In the genomic region with DNA sequence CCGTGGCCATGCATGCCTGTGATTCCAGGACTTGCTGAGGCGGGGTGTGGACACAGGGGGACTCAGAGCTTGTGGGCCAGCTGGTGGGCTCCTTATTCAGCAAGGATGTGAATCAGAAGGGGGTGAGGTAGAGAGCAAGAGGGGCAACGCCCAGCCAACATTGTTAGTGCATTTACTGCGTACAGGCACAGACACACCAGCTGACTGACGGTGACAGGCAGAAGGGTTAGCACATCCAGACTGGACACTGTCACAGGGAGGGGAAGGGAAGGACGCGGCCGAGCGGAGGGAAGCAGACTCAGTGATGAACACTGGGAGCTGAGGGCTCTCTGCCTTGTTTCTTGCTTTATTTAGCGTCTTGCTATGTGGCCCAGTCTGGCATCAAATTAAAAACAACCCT, we compare ENCODE assay signal across 16 mouse cellular contexts. TPM values are rescaled to one million over a fixed set of nuclear protein-coding genes. Genes with fewer than 3 reads are reported as not detected.
A peak's percentile ranks its signal among the peaks of the same experiment; 100 is the strongest.
DNase-seq lines count a peak whose midpoint lies in the region; ATAC-seq lines count a peak whose summit lies in the region.
"Had no signal": no experiment of that assay in that cellular context is flagged by ENCODE, and none has a peak within 500 bp of the region (broad histone marks: within the 10 kb centered on the region; RNA-seq: fewer than 3 reads in every experiment).

No protein-coding gene starts in this region.

- H3K4me1 ChIP-seq in heart, embryonic 10.5 days = peaks cover 66% of the 10 kb centered on the region
- H3K4me1 ChIP-seq in lung, embryonic 15.5 days = peaks cover 22% of the 10 kb centered on the region
- H3K4me1 ChIP-seq in intestine, embryonic 16.5 days (ENCODE audit: control insufficient read depth, insufficient read depth, low read length) = peaks cover 27% of the 10 kb centered on the region
- peaks cover 14% of the 10 kb centered on the region for H3K4me1 ChIP-seq in stomach, embryonic 16.5 days (ENCODE audit: control insufficient read depth, insufficient read depth, low read length)

- no peak overlapping the region for H3K9ac ChIP-seq in lung, embryonic 15.5 days
- H3K9ac ChIP-seq in intestine, embryonic 16.5 days (ENCODE audit: low read depth, low read length) = no peak overlapping the region
- H3K9ac ChIP-seq in stomach, embryonic 16.5 days (ENCODE audit: low read length) = no peak overlapping the region
- H3K9ac ChIP-seq: liver, embryonic 12.5 days had no signal

- H3K4me3 ChIP-seq in heart, embryonic 10.5 days = no peak overlapping the region
- H3K4me3 ChIP-seq in lung, embryonic 15.5 days = no peak overlapping the region
- H3K4me3 ChIP-seq in intestine, embryonic 16.5 days (ENCODE audit: low read length) = no peak overlapping the region
- H3K4me3 ChIP-seq in stomach, embryonic 16.5 days (replicated peaks; ENCODE audit: low read length) = no peak overlapping the region
- H3K4me3 ChIP-seq: limb, embryonic 10.5 days; liver, embryonic 12.5 days had no signal

- H3K4me2 ChIP-seq in lung, embryonic 15.5 days = no peak overlapping the region
- no peak overlapping the region for H3K4me2 ChIP-seq in intestine, embryonic 16.5 days (ENCODE audit: low read depth, low read length)
- no peak overlapping the region for H3K4me2 ChIP-seq in stomach, embryonic 16.5 days (ENCODE audit: low read depth, low read length)
- H3K4me2 ChIP-seq: liver, embryonic 12.5 days had no signal

- no peaks in the 10 kb centered on the region for H3K27me3 ChIP-seq in heart, embryonic 10.5 days (ENCODE audit: insufficient read depth, poor library complexity, severe bottlenecking)
- no peaks in the 10 kb centered on the region for H3K27me3 ChIP-seq in lung, embryonic 15.5 days
- H3K27me3 ChIP-seq in intestine, embryonic 16.5 days (replicated peaks; ENCODE audit: control insufficient read depth, insufficient read depth, low read length) = no peaks in the 10 kb centered on the region
- H3K27me3 ChIP-seq in stomach, embryonic 16.5 days (ENCODE audit: control insufficient read depth, insufficient read depth, low read length) = no peaks in the 10 kb centered on the region
- H3K27me3 ChIP-seq: liver, embryonic 12.5 days had no signal

- WGBS in heart, embryonic 10.5 days = 63% methylated on average over 10 of the region's 10 CpGs
- WGBS in lung, embryonic 15.5 days = 88% methylated on average over 10 of the region's 10 CpGs
- 79% methylated on average over 10 of the region's 10 CpGs for WGBS in intestine, embryonic 16.5 days
- 90% methylated on average over 10 of the region's 10 CpGs for WGBS in stomach, embryonic 16.5 days

- ATAC-seq in lung, embryonic 15.5 days (ENCODE audit: borderline replicate concordance, extremely low read depth, low FRiP score, low TSS enrichment) = no peak
- ATAC-seq in intestine, embryonic 16.5 days = no peak
- ATAC-seq in stomach, embryonic 16.5 days (ENCODE audit: insufficient read depth, low FRiP score) = peak; percentile 44; the same call in 1 of the 2 replicates
- ATAC-seq in activated CD4-positive, CD25-positive, alpha-beta regulatory T cell, adult 4 months = no peak
- ATAC-seq: hindbrain, embryonic 16.5 days; liver, embryonic 12.5 days had no signal

- H3K9me3 ChIP-seq in heart, embryonic 10.5 days = no peaks in the 10 kb centered on the region
- H3K9me3 ChIP-seq in lung, embryonic 15.5 days = no peaks in the 10 kb centered on the region
- no peaks in the 10 kb centered on the region for H3K9me3 ChIP-seq in intestine, embryonic 16.5 days (ENCODE audit: control insufficient read depth, low read length)
- no peaks in the 10 kb centered on the region for H3K9me3 ChIP-seq in stomach, embryonic 16.5 days (replicated peaks; ENCODE audit: control insufficient read depth, low read length)
- H3K9me3 ChIP-seq: limb, embryonic 10.5 days; liver, embryonic 12.5 days had no signal

- H3K27ac ChIP-seq in heart, embryonic 10.5 days = peak overlapping the region; percentile 82
- 0 out of 2 replicates have a peak overlapping the region, but pooled peaks have one; percentile 5 for H3K27ac ChIP-seq in lung, embryonic 15.5 days
- H3K27ac ChIP-seq in intestine, embryonic 16.5 days (ENCODE audit: low read length) = peak overlapping the region; percentile 59
- peak overlapping the region; percentile 46; the same call in 1 of the 2 replicates for H3K27ac ChIP-seq in stomach, embryonic 16.5 days (ENCODE audit: low read length)
- H3K27ac ChIP-seq: limb, embryonic 10.5 days; liver, embryonic 12.5 days had no signal

- no peak for DNase-seq in heart, embryonic 10.5 days (ENCODE audit: low spot score)
- no peak for DNase-seq in heart, adult 18-20 months
- no peak for DNase-seq in lung, postnatal 25 days (ENCODE audit: low spot score)
- DNase-seq: adrenal gland, postnatal 14 days; cerebellum, adult 2 months; right cerebral cortex, adult 18-20 months; spleen, adult 18-20 months had no signal

- peaks cover 44% of the 10 kb centered on the region for H3K36me3 ChIP-seq in heart, embryonic 10.5 days
- peaks cover 27% of the 10 kb centered on the region for H3K36me3 ChIP-seq in lung, embryonic 15.5 days
- H3K36me3 ChIP-seq in intestine, embryonic 16.5 days (ENCODE audit: control insufficient read depth, insufficient read depth, low read length) = peaks cover 21% of the 10 kb centered on the region
- peaks cover 15% of the 10 kb centered on the region for H3K36me3 ChIP-seq in stomach, embryonic 16.5 days (ENCODE audit: control insufficient read depth, insufficient read depth, low read length)

RNA-seq across cellular contexts. Expression of gene Selplg, which starts 21.1 kb away (rescaled TPM):
- 0.64 and 1.3 TPM in 2 replicates for polyA plus RNA-seq in heart, embryonic 10.5 days (2016; fragmentation: Nextera tagmentation; extraction: Ambion mirVana)
- 1 to 10 TPM; 4.4 to 7.3 TPM for total RNA-seq in heart, adult 18-20 months (2021)
- polyA plus RNA-seq in lung, embryonic 15.5 days (2015; fragmentation: Nextera tagmentation; extraction: Ambion mirVana) = 4.6 and 8.2 TPM in 2 replicates
- polyA plus RNA-seq in intestine, embryonic 16.5 days (2015; fragmentation: Nextera tagmentation; extraction: Ambion mirVana) = 6.8 and 7.5 TPM in 2 replicates
- 7.3 and 9.1 TPM in 2 replicates for polyA plus RNA-seq in stomach, embryonic 16.5 days (2015; fragmentation: Nextera tagmentation; extraction: Ambion mirVana)
- 100 to 1,000 TPM; 629 to 698 TPM for polyA plus RNA-seq in activated CD4-positive, CD25-positive, alpha-beta regulatory T cell, adult 4 months (2017; shearing (Covaris generic))

RNA-seq across cellular contexts. Expression of gene Tmem119, which starts 53.2 kb away (rescaled TPM):
- 13.5 and 42.1 TPM in 2 replicates for polyA plus RNA-seq in heart, embryonic 10.5 days (2016; fragmentation: Nextera tagmentation; extraction: Ambion mirVana)
- 1 to 10 TPM; 2.7 to 5.1 TPM for total RNA-seq in heart, adult 18-20 months (2021)
- polyA plus RNA-seq in lung, embryonic 15.5 days (2015; fragmentation: Nextera tagmentation; extraction: Ambion mirVana) = 47.0 and 48.1 TPM in 2 replicates
- polyA plus RNA-seq in intestine, embryonic 16.5 days (2015; fragmentation: Nextera tagmentation; extraction: Ambion mirVana) = 56.6 and 63.7 TPM in 2 replicates
- 71.4 and 73.0 TPM in 2 replicates for polyA plus RNA-seq in stomach, embryonic 16.5 days (2015; fragmentation: Nextera tagmentation; extraction: Ambion mirVana)
- polyA plus RNA-seq in activated CD4-positive, CD25-positive, alpha-beta regulatory T cell, adult 4 months (2017; shearing (Covaris generic)) = not detected
- total RNA-seq: MEL had no signal
- polyA plus RNA-seq: CD4-positive, CD25-positive, alpha-beta regulatory T cell, adult 4 months had no signal

RNA-seq across cellular contexts. Expression of gene Coro1c, which starts 55.0 kb away (rescaled TPM):
- 163 and 178 TPM in 2 replicates for polyA plus RNA-seq in heart, embryonic 10.5 days (2016; fragmentation: Nextera tagmentation; extraction: Ambion mirVana)
- total RNA-seq in heart, adult 18-20 months (2021) = 10 to 100 TPM; 30.3 to 33.1 TPM
- polyA plus RNA-seq in lung, embryonic 15.5 days (2015; fragmentation: Nextera tagmentation; extraction: Ambion mirVana) = 143 and 144 TPM in 2 replicates
- 175 and 183 TPM in 2 replicates for polyA plus RNA-seq in intestine, embryonic 16.5 days (2015; fragmentation: Nextera tagmentation; extraction: Ambion mirVana)
- polyA plus RNA-seq in stomach, embryonic 16.5 days (2015; fragmentation: Nextera tagmentation; extraction: Ambion mirVana) = 145 and 159 TPM in 2 replicates
- 10 to 100 TPM; 59.2 to 70.7 TPM for polyA plus RNA-seq in activated CD4-positive, CD25-positive, alpha-beta regulatory T cell, adult 4 months (2017; shearing (Covaris generic))

Comparison
In these comparisons a context has a peak if more than half of its experiments do, and no peak if none do; other contexts are left out.
1. H3K27ac ChIP-seq: peak in every context shown above with its lines; median percentile 82 in heart, embryonic 10.5 days; 59 in intestine, embryonic 16.5 days; 46 in stomach, embryonic 16.5 days; 5 in lung, embryonic 15.5 days.
2. RNA of gene Selplg, which starts 21.1 kb away (polyA plus RNA-seq): 629 to 698 TPM in activated CD4-positive, CD25-positive, alpha-beta regulatory T cell, adult 4 months; 7.3 to 9.1 TPM in stomach, embryonic 16.5 days, 4.6 to 8.2 TPM in lung, embryonic 15.5 days, 6.8 to 7.5 TPM in intestine, embryonic 16.5 days and 0.64 to 1.3 TPM in heart, embryonic 10.5 days; every median in the first group is over 10 times any median in the second.
3. RNA of gene Tmem119, which starts 53.2 kb away (polyA plus RNA-seq): 71.4 to 73.0 TPM in stomach, embryonic 16.5 days, 56.6 to 63.7 TPM in intestine, embryonic 16.5 days, 47.0 to 48.1 TPM in lung, embryonic 15.5 days and 13.5 to 42.1 TPM in heart, embryonic 10.5 days; not detected in activated CD4-positive, CD25-positive, alpha-beta regulatory T cell, adult 4 months; every median in the first group is over 10 times any median in the second.